Mouse (Mus musculus) urinary bladder, postnatal 25 days (tissue): Measurements from ENCODE around the gene Olfr159.
"Not testable (repeated sequence)": the region's sequence is repeated elsewhere in the genome, so short reads cannot be mapped to it uniquely, and the experiment has no call there.

Experiments used
- DNase-seq: peaks from one replicate; pipeline ENCODE4 v3.0.0; 2022; ENCODE audit warnings: low spot score

Olfr159 gene

GRCm38 (mm10) chr4:43770909-43771308, at the start of gene Olfr159:
Olfr159 (minus strand) TSS chr4:43771009.
- DNase-seq = no peak

GRCm38 (mm10) chr4:43798936-43799335, 28.1 kb upstream of the Olfr159 start:
- no peak for DNase-seq

- DNase-seq = not testable (repeated sequence)
These were observed 25.0 kb upstream of the Olfr159 start for GRCm38 (mm10) chr4:43795844-43796243.

GRCm38 (mm10) chr4:43795296-43795695, 24.5 kb upstream of the Olfr159 start:
- no peak for DNase-seq

GRCm38 (mm10) chr4:43772304-43772703, 1.5 kb upstream of the Olfr159 start:
- no peak for DNase-seq

- no peak for DNase-seq
These were observed 817 bp upstream of the Olfr159 start for GRCm38 (mm10) chr4:43771626-43772025.

- no peak for DNase-seq
These were observed 1.4 kb downstream of the Olfr159 start for GRCm38 (mm10) chr4:43769374-43769773.

- DNase-seq = no peak
These were observed 2.5 kb downstream of the Olfr159 start for GRCm38 (mm10) chr4:43768341-43768740.

GRCm38 (mm10) chr4:43763410-43763809, 7.4 kb downstream of the Olfr159 start:
- peak; percentile 52 for DNase-seq

GRCm38 (mm10) chr4:43761336-43761735, 9.5 kb downstream of the Olfr159 start:
- no peak for DNase-seq

- DNase-seq = peak; percentile 26
These were observed 10.3 kb downstream of the Olfr159 start for GRCm38 (mm10) chr4:43760460-43760859.

GRCm38 (mm10) chr4:43759571-43760418, 11.0 kb downstream of the Olfr159 start:
- no peak for DNase-seq

GRCm38 (mm10) chr4:43757213-43757612, 13.6 kb downstream of the Olfr159 start:
- DNase-seq = no peak

- no peak for DNase-seq
These were observed 25.6 kb downstream of the Olfr159 start for GRCm38 (mm10) chr4:43745187-43745586.

- DNase-seq = no peak
These were observed 27.7 kb downstream of the Olfr159 start for GRCm38 (mm10) chr4:43743099-43743498.

GRCm38 (mm10) chr4:43742637-43743036, 28.2 kb downstream of the Olfr159 start:
- DNase-seq = no peak

GRCm38 (mm10) chr4:43741526-43741925, 29.3 kb downstream of the Olfr159 start:
- DNase-seq = no peak

GRCm38 (mm10) chr4:43738989-43739674, 31.7 kb downstream of the Olfr159 start:
- DNase-seq = no peak

- no peak for DNase-seq
These were observed 33.7 kb downstream of the Olfr159 start for GRCm38 (mm10) chr4:43737144-43737543.

- no peak for DNase-seq
These were observed 37.6 kb downstream of the Olfr159 start for GRCm38 (mm10) chr4:43733186-43733585.

- no peak for DNase-seq
These were observed 38.6 kb downstream of the Olfr159 start for GRCm38 (mm10) chr4:43732171-43732570.

GRCm38 (mm10) chr4:43730750-43731297, 40.0 kb downstream of the Olfr159 start:
- no peak for DNase-seq
